Mouse (Mus musculus) liver, adult 2 months (tissue): ENCODE measurements at regions not wholly inside any gene's neighbourhood (a gene's known extent, or its start where the extent isn't known, plus 50 kb on each side); places are given as distances from the start of the nearest gene placed in this dataset.

ENCODE experiments used
- DNase-seq: peaks from one replicate; pipeline ENCODE4 v3.0.0-alpha.2; 2011; ENCODE audit warnings: low read depth, low spot score; ENCODE audit errors: extremely low read depth
- H3K27ac ChIP-seq: fragments of 200-500 bp; replicated peaks from 2 replicates; pipeline ENCODE4 v1.5.1; 2012; ENCODE audit warnings: low read depth, mild to moderate bottlenecking, control low read depth, inconsistent platforms, low read length; ENCODE audit not compliant: insufficient read depth
- H3K27me3 ChIP-seq: fragments of 200-500 bp; 2 replicates; pipeline ENCODE4 v1.6.1; 2012; ENCODE audit warnings: mild to moderate bottlenecking, moderate library complexity, low read length, inconsistent platforms; ENCODE audit not compliant: control insufficient read depth, insufficient read depth
- H3K36me3 ChIP-seq: fragments of 200-500 bp; 2 replicates; pipeline ENCODE4 v1.6.1; 2012; ENCODE audit warnings: low read length, inconsistent platforms; ENCODE audit not compliant: control insufficient read depth, insufficient read depth
- H3K4me1 ChIP-seq: fragments of 200-500 bp; 2 replicates; pipeline ENCODE4 v1.6.1; 2011; ENCODE audit warnings: low read length; ENCODE audit not compliant: control insufficient read depth, insufficient read depth
- H3K4me3 ChIP-seq: fragments of 200-500 bp; 2 replicates; pipeline ENCODE4 v1.5.1; 2011; ENCODE audit warnings: low read depth, mild to moderate bottlenecking, control low read depth, low read length, moderate library complexity; ENCODE audit not compliant: insufficient read depth
- H3K79me2 ChIP-seq: fragments of 200-500 bp; 2 replicates; pipeline ENCODE4 v1.6.1; 2012; ENCODE audit warnings: inconsistent platforms, mild to moderate bottlenecking, low read length, moderate library complexity; ENCODE audit not compliant: control insufficient read depth, insufficient read depth
- H3K9ac ChIP-seq: fragments of 200-500 bp; 2 replicates; pipeline ENCODE4 v1.6.1; 2012; ENCODE audit warnings: low read depth, mild to moderate bottlenecking, control low read depth, inconsistent platforms, low read length
- CTCF ChIP-seq: fragments of 200-500 bp; IDR thresholded peaks from 2 replicates; pipeline ENCODE4 v1.5.1; 2011; ENCODE audit warnings: low read depth, low read length, control low read depth
- POLR2A ChIP-seq: fragments of 200-500 bp; IDR thresholded peaks from 2 replicates; pipeline ENCODE4 v1.6.1; 2011; ENCODE audit warnings: low read length, control low read depth; ENCODE audit not compliant: insufficient read depth; ENCODE audit errors: extremely low read depth
- WGBS: fragments of 180-500 bp; shearing (Covaris S2); methylation state at CpG from one replicate; pipeline ENCODE4 v1.1.7; 2018; 5-methylcytosine and 5-hydroxymethylcytosine counted together

DNA sequence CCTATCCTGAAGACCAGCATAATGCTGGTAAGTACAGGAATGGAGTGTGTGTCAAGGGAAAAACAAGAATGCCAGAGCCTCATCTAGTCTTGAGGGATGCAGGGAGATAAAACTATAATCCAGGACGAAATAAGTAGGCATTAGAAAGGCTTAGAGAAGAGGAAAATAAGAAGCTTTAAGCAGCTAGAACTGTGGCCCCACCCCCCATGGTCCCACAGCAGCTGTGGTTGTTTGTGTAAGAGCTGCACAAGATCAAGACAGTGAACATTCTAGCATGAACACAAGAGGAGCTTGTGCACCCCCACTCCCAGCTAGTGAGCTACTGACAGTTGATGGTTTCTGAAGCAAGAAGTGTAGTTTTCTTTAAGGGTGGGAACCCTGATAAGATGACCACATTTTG lies 315.9 kb downstream of the Tmem135 start:
- no peak overlapping the region for H3K27ac ChIP-seq
- 39% methylated on average over 1 of the region's 1 CpGs for whole genome bisulfite sequencing
- DNase-seq, result no peak
- no peaks in the 10 kb centered on the region for H3K4me1 ChIP-seq
- H3K27me3 ChIP-seq, result no peaks in the 10 kb centered on the region
- no peaks in the 10 kb centered on the region for H3K36me3 ChIP-seq
- TF ChIP-seq POLR2A (no peak), CTCF (no peak)
- no peak overlapping the region for H3K4me3 ChIP-seq
- no peak overlapping the region for H3K9ac ChIP-seq
- no peaks in the 10 kb centered on the region for H3K79me2 ChIP-seq

DNA sequence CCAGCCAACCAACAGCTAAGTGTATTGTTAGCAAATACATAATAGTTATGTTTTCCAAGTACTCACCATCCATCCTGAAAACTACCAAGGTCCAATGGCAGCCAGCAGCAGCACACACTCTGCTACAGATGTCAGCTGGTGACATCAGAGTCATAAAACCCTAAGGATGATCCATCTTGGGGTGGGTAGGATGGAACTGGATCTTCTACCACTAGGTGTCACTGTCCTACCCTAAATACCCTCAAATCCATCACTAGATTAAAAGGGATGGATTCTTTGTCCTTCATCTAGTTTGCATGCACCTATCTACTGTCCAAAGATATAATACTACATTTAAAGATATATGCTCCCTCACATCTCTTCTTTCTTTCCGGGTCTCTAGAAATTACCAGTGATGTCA lies 317.7 kb downstream of the Tmem135 start:
- WGBS, result 80% methylated on average over 1 of the region's 1 CpGs
- DNase-seq, result peak; percentile 51
- H3K36me3 ChIP-seq, result no peaks in the 10 kb centered on the region
- no peak overlapping the region for H3K4me3 ChIP-seq
- no peaks in the 10 kb centered on the region for H3K4me1 ChIP-seq
- H3K9ac ChIP-seq, result no peak overlapping the region
- H3K27me3 ChIP-seq, result no peaks in the 10 kb centered on the region
- peak; percentile 21; the same call in 1 of the 2 replicates for TF ChIP-seq CTCF
- TF ChIP-seq POLR2A, result no peak
- H3K27ac ChIP-seq, result no peak overlapping the region
- no peaks in the 10 kb centered on the region for H3K79me2 ChIP-seq

DNA sequence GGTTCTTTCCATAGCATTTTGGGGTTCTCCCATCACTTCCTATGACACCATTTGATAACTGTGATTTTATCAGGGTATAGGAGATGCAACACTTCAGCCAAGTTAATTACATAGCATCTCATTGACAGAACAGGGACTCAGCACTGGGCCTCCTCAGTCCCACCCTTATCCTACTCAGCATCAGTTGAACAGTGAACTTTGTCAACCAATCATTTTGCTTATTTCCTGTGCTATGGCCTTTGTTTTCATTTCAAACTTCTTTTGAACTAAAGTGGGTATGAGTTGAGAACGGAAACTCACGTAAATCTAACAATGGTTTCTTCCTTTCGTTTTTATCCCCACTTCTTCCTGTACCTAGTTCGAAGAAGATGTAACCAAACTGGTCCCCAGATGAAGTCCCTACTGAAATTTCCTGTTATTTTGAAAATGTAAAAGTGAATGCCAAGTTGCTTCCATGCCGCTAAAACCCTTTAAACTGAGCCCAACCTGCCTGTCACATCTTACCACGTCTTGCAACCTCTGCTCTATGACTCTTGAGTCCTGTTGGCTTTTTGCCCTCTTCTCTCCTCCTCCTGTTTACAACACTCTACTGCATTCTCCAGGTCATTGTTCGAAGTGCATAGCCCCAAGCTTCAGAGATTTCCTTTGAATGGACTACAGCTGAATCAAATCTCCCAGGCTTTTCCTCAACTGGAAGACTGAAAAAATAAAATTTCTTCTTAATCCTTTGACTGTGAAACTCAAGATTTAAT lies 329.9 kb downstream of the Tmem135 start:
- H3K36me3 ChIP-seq, result no peaks in the 10 kb centered on the region
- no peaks in the 10 kb centered on the region for H3K4me1 ChIP-seq
- peak; percentile 10 for DNase-seq
- H3K9ac ChIP-seq, result no peak overlapping the region
- TF ChIP-seq CTCF (no peak), POLR2A (no peak)
- no peak overlapping the region for H3K4me3 ChIP-seq
- no peaks in the 10 kb centered on the region for H3K27me3 ChIP-seq
- no peaks in the 10 kb centered on the region for H3K79me2 ChIP-seq
- 70% methylated on average over 7 of the region's 7 CpGs for WGBS
- H3K27ac ChIP-seq, result no peak overlapping the region

DNA sequence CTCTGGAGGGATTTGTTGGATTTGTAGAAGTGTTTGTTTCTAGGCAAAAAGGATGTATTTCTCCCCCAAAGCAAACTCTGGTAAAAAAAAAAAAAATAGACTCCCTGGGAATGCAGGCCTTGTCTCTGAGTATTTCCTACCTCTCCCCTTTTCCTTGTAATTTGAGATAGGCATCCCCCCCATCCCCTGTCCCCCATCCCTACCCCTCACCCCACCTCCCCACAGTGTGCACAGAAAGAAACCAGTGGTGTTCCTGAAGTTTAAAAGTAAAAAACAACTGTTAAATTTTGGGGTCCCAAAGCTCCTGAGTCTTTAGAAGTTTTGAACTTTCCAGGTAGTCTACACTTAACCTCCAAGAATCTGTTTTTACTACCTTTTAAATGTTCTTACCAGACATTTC lies 334.0 kb downstream of the Tmem135 start:
- H3K9ac ChIP-seq, result no peak overlapping the region
- no peak for DNase-seq
- no peak overlapping the region for H3K4me3 ChIP-seq
- no peak for TF ChIP-seq CTCF
- H3K27ac ChIP-seq, result no peak overlapping the region
- H3K36me3 ChIP-seq, result no peaks in the 10 kb centered on the region
- no peaks in the 10 kb centered on the region for H3K79me2 ChIP-seq
- no peaks in the 10 kb centered on the region for H3K27me3 ChIP-seq
- H3K4me1 ChIP-seq, result no peaks in the 10 kb centered on the region

DNA sequence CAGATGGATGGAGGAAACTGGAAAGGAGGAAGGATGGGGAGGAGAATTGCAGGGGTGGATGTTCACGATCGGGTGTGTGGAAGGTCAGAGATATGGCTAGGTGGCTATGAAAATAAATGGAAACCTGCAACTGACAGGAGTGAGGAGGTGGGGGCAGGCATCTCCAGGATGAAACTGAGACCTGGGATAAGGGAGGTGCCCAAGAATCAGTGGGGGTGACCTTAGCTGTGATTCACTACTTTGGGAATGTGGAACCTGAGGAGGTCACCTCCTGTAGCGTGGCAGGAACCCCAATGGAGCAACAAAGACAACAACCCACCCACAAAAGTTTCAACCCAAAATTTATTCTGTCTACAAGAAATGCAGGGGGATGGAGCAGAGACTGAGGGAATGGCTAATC lies 339.6 kb downstream of the Tmem135 start:
- no peak for TF ChIP-seq CTCF
- TF ChIP-seq POLR2A, result no peak

DNA sequence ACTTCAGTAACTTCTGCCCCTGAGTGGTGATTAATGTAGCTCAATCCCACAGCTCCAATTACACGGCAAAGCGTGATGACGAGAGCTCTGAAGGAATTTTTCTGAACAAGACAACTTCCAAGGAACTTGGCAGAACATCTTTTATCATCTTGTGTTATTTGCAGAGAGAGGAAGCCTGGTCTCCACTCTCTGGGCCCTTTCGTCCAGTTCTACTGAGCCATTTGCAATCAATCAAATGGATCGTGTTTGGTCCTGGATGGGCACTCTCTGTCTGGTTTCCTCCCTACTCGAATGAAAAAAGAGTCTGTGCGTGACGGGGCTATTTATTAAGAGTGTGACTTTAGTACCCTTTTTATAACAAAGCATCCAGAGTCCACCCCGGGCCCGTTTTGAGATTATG lies 340.4 kb downstream of the Tmem135 start:
- Histone ChIP-seq H3K36me3 (no peaks in the 10 kb centered on the region), H3K79me2 (no peaks in the 10 kb centered on the region), H3K9ac (no peak overlapping the region), H3K27me3 (no peaks in the 10 kb centered on the region), H3K4me1 (no peaks in the 10 kb centered on the region), H3K4me3 (no peak overlapping the region), H3K27ac (no peak overlapping the region)
- 82% methylated on average over 10 of the region's 10 CpGs for WGBS
- no peak for DNase-seq
- no peak for TF ChIP-seq CTCF
- no peak for TF ChIP-seq POLR2A

More for the DNA sequence above, 339.6 kb downstream of the Tmem135 start:
- no peak overlapping the region for H3K4me3 ChIP-seq
- no peaks in the 10 kb centered on the region for H3K27me3 ChIP-seq
- H3K79me2 ChIP-seq, result no peaks in the 10 kb centered on the region
- WGBS, result 82% methylated on average over 3 of the region's 3 CpGs
- H3K9ac ChIP-seq, result no peak overlapping the region
- DNase-seq, result no peak
- no peaks in the 10 kb centered on the region for H3K4me1 ChIP-seq
- H3K27ac ChIP-seq, result no peak overlapping the region
- no peaks in the 10 kb centered on the region for H3K36me3 ChIP-seq
